Mouse (Mus musculus) lung, postnatal 0 days (tissue): ENCODE measurements around the gene 1810010H24Rik.

Experiments used
- CTCF ChIP-seq: IDR thresholded peaks from 2 replicates; pipeline ENCODE4 v1.5.1; 2016; ENCODE audit warnings: antibody characterized with exemption, mild to moderate bottlenecking
- EP300 ChIP-seq: IDR thresholded peaks from 2 replicates; pipeline ENCODE4 v1.6.1; 2016; ENCODE audit warnings: antibody characterized with exemption, mild to moderate bottlenecking, control low read depth

- TF ChIP-seq EP300 (no peak), CTCF (no peak)
Measured at GRCm38 (mm10) chr11:107046766-107047620, 21.5 kb downstream of the 1810010H24Rik start.
